Comparison of ENCODE assay signal across 12 mouse cellular contexts in the genomic region with DNA sequence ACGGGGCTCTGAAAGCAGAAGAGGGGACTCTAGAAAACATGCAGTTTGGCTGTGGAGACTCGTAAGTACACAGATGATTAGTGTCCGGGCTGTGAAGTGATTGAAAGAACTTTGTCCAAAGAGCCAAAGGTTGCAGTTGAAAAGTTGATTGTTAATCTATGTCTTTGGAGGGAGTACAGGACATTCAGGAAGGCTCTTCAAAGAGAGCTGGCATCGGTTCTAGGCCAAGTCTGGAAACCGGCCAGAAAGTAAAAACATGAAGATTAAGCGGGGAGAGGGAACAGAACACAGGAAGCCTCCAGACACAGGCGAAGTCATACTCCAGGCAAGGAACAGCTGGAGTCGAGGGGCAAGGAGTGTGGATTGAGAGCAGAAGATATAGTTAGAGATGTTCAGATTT. TPM values are rescaled to one million over a fixed set of nuclear protein-coding genes. Genes with fewer than 3 reads are reported as not detected.
DNase-seq lines count a peak whose midpoint lies in the region; ATAC-seq lines count a peak whose summit lies in the region.
"Had no signal": no experiment of that assay in that cellular context is flagged by ENCODE, and none has a peak within 500 bp of the region (broad histone marks: within the 10 kb centered on the region; RNA-seq: fewer than 3 reads in every experiment).

No protein-coding gene starts in this region.

- peaks cover 23% of the 10 kb centered on the region for H3K4me1 ChIP-seq in liver, embryonic 13.5 days (replicated peaks)

- no peak overlapping the region for H3K4me2 ChIP-seq in liver, embryonic 13.5 days
- H3K4me2 ChIP-seq: hindbrain, embryonic 14.5 days had no signal

- DNase-seq in adrenal gland, postnatal 10 days = peak; percentile 65
- no peak for DNase-seq in adrenal gland, adult 8-10 months
- DNase-seq in ovary, postnatal 36 days (ENCODE audit: low spot score) = peak; percentile 29
- DNase-seq in ovary, postnatal 10 days (ENCODE audit: low spot score) = no peak
- DNase-seq in liver, embryonic 13.5 days = no peak
- peak; percentile 55 for DNase-seq in yolk sac, embryonic 10.5 days (ENCODE audit: low spot score)
- DNase-seq in cerebellum, postnatal 25 days = no peak
- DNase-seq in spleen, adult 12 weeks (ENCODE audit: low spot score) = no peak
- DNase-seq: cerebellum, adult 8-10 months; thymus, postnatal 36 days had no signal

- 62% methylated on average over 8 of the region's 8 CpGs for WGBS in liver, embryonic 13.5 days (ENCODE audit: insufficient replicate concordance)

- no peak overlapping the region for H3K4me3 ChIP-seq in liver, embryonic 13.5 days (replicated peaks)

- peak overlapping the region; percentile 63; the same call in 1 of the 2 replicates for H3K27ac ChIP-seq in liver, embryonic 13.5 days
- H3K27ac ChIP-seq: hindbrain, embryonic 14.5 days; macrophage had no signal

- ATAC-seq in liver, embryonic 13.5 days (ENCODE audit: low read depth) = peak; percentile 33; the same call in 1 of the 2 replicates

- H3K36me3 ChIP-seq in liver, embryonic 13.5 days = no peaks in the 10 kb centered on the region

- H3K9ac ChIP-seq in liver, embryonic 13.5 days = no peak overlapping the region
- H3K9ac ChIP-seq: hindbrain, embryonic 14.5 days had no signal

- no peaks in the 10 kb centered on the region for H3K9me3 ChIP-seq in liver, embryonic 13.5 days (replicated peaks)

- H3K27me3 ChIP-seq in liver, embryonic 13.5 days = no peaks in the 10 kb centered on the region

RNA-seq across cellular contexts. Expression of a gene that starts 32.6 kb away (rescaled TPM):
- 10 to 100 TPM; 22.5 to 22.8 TPM for total RNA-seq in adrenal gland, postnatal 10 days (2021)
- 10 to 100 TPM; 15.5 to 22.7 (median 18.1) TPM for total RNA-seq in adrenal gland, adult 8-10 months (2022)
- 3.6 and 5.3 TPM in 2 replicates for polyA plus RNA-seq in liver, embryonic 13.5 days (2015; fragmentation: Nextera tagmentation; extraction: Ambion mirVana)

Comparison
In these comparisons a context has a peak if more than half of its experiments do, and no peak if none do; other contexts are left out.
1. DNase-seq: peak in adrenal gland, postnatal 10 days (single experiment), ovary, postnatal 36 days (single experiment) and yolk sac, embryonic 10.5 days (single experiment); none in adrenal gland, adult 8-10 months (single experiment), ovary, postnatal 10 days (single experiment), liver, embryonic 13.5 days (single experiment), cerebellum, postnatal 25 days (0 of 2) and spleen, adult 12 weeks (single experiment).